Mouse (Mus musculus) small intestine, adult 2 months (tissue): ENCODE measurements around the gene Selenom.

ENCODE experiments used
- CTCF ChIP-seq: fragments of 200-500 bp; IDR thresholded peaks from 2 replicates; pipeline ENCODE4 v1.5.1; 2012; ENCODE audit warnings: low read depth, mild to moderate bottlenecking, control low read depth, inconsistent platforms, low read length, moderate library complexity, mixed read lengths; ENCODE audit not compliant: insufficient replicate concordance, insufficient read length; ENCODE audit errors: extremely low read depth
- POLR2A ChIP-seq: fragments of 200-500 bp; IDR thresholded peaks from 2 replicates; pipeline ENCODE4 v1.6.1; 2012; ENCODE audit warnings: low read depth, mild to moderate bottlenecking, control low read depth, inconsistent platforms, low read length, moderate library complexity

- TF ChIP-seq POLR2A: no peak
- no peak for TF ChIP-seq CTCF
Measured at GRCm38 (mm10) chr11:3549791-3550190, 35.3 kb downstream of the Selenom start.
